Mouse (Mus musculus) heart, adult 8-10 months (tissue): Measurements from ENCODE around the gene Olfr739. TPM values are rescaled to one million over a fixed set of nuclear protein-coding genes. Genes with fewer than 3 reads are reported as not detected.

Source experiments
- DNase-seq: peaks from one replicate; pipeline ENCODE4 v3.0.0; 2022; ENCODE audit warnings: low spot score
- total RNA-seq, 4 experiments: library from RNA; stranded (reverse); gene quantifications; 2 replicates each; pipeline ENCODE4 v1.2.4; 2022

Gene Olfr739
- total RNA-seq = not detected

GRCm38 (mm10) chr14:50418326-50418725 lies at the start of gene Olfr739:
Gene Olfr739, plus strand, starts transcription at chr14:50418626.
- no peak for DNase-seq

GRCm38 (mm10) chr14:50380863-50381262 lies 37.6 kb upstream of the Olfr739 start, which contains the start of gene Olfr736:
Gene Olfr736, plus strand, starts transcription at chr14:50381163.
- DNase-seq = peak; percentile 3

GRCm38 (mm10) chr14:50407268-50407667 lies 11.2 kb upstream of the Olfr739 start, which contains the start of gene Olfr738:
Gene Olfr738, plus strand, starts transcription at chr14:50407568.
- no peak for DNase-seq

DNA sequence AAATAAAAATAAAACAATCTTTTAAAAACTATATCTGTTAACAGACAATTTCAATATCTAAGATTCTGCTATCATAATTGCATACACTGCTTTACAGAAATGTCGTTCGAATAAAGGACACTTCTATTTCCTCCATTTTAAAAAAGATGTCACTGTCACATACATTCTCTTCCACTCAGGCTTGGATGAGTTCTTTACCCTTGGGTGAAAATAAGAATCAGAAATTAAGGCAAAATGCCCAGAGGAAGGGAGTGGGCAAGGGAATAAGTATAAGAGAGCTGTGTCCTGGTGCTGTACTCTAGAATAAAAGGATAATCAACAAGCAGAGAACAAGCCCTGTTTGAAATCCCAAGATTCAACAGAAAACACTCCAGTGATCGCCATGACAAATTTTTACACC lies 26.8 kb downstream of the Olfr739 start, which contains the start of gene Olfr740:
TSS of gene Olfr740 (plus strand) at position 301 of the 400 bp plus-strand sequence.
- no peak for DNase-seq

DNA sequence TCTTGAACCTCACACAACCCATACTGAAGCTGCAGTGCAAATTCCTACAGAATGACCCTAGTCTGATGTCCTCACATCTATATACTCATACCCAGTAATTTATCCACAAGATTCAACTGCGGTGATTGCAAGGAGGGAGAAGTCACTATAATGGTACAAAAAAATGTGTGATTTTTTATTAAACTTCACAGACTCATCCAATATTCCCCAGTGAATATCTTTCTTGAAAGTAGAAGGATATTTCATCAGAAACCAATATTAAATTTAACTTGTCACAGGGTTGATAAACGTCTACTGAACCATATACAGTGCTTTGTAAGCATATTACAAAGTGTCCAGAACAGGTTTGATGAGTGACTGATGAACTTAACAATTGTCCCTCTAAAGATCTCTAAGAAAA lies 54.0 kb downstream of the Olfr739 start, which contains the start of gene Olfr741:
TSS of gene Olfr741 (plus strand) at position 301 of the 400 bp plus-strand sequence.
- no peak for DNase-seq

Other genes with a start within 250 kb of the Olfr739 start
- not detected for gene Olfr730, start 230.4 kb upstream of the Olfr739 start, total RNA-seq
- not detected for gene Olfr731, start 176.8 kb upstream of the Olfr739 start, total RNA-seq
- gene Olfr732, start 134.4 kb upstream of the Olfr739 start, total RNA-seq = not detected
- not detected for gene Olfr733, start 117.1 kb upstream of the Olfr739 start, total RNA-seq
- gene Olfr734, start 91.9 kb upstream of the Olfr739 start, total RNA-seq = not detected
- gene Olfr735, start 69.8 kb upstream of the Olfr739 start, total RNA-seq = not detected
- under 1 TPM in 2 of 4 experiments, not detected in 2; 0.09 to 0.13 TPM for gene Tlr11, start 60.7 kb upstream of the Olfr739 start, total RNA-seq
- not detected for gene Olfr736, start 37.5 kb upstream of the Olfr739 start, total RNA-seq
- not detected for gene Olfr738, start 11.1 kb upstream of the Olfr739 start, total RNA-seq
- not detected for gene Olfr740, start 26.9 kb downstream of the Olfr739 start, total RNA-seq
- gene Olfr741, start 54.1 kb downstream of the Olfr739 start, total RNA-seq = not detected
- gene Olfr742, start 85.0 kb downstream of the Olfr739 start, total RNA-seq = not detected
- not detected for gene Olfr743, start 103.2 kb downstream of the Olfr739 start, total RNA-seq
- not detected for gene Olfr744, start 196.3 kb downstream of the Olfr739 start, total RNA-seq
- not detected for gene Olfr745, start 220.8 kb downstream of the Olfr739 start, total RNA-seq
- not detected for gene Olfr746, start 228.5 kb downstream of the Olfr739 start, total RNA-seq